Mouse (Mus musculus) cerebellum, adult 11-12 months (tissue): ENCODE measurements around the gene Dffb.
A peak's percentile ranks its signal among the peaks of the same experiment; 100 is the strongest.
"Not testable (repeated sequence)": the region's sequence is repeated elsewhere in the genome, so short reads cannot be mapped to it uniquely, and the experiment has no call there.

ENCODE experiments used
- DNase-seq: peaks from one replicate; pipeline ENCODE4 v3.0.0; 2022

Gene Dffb

GRCm38 (mm10) chr4:153962631-153963030, 12.3 kb downstream of the Dffb start:
- DNase-seq = no peak

- no peak for DNase-seq
Measured at GRCm38 (mm10) chr4:153957444-153958250, 17.3 kb downstream of the Dffb start.

- DNase-seq = peak; percentile 99
Measured at GRCm38 (mm10) chr4:153956569-153957405, 18.1 kb downstream of the Dffb start, which contains the start of gene A430005L14Rik. Gene A430005L14Rik (plus strand): TSS chr4:153957237.

GRCm38 (mm10) chr4:153955651-153956050, 19.3 kb downstream of the Dffb start:
- DNase-seq = peak; percentile 64

GRCm38 (mm10) chr4:153951692-153952091, 23.2 kb downstream of the Dffb start:
- no peak for DNase-seq

GRCm38 (mm10) chr4:153951150-153951549, 23.8 kb downstream of the Dffb start:
- no peak for DNase-seq

- DNase-seq = no peak
Measured at GRCm38 (mm10) chr4:153950372-153950771, 24.6 kb downstream of the Dffb start.

- no peak for DNase-seq
Measured at GRCm38 (mm10) chr4:153945741-153946140, 29.2 kb downstream of the Dffb start.

- DNase-seq = no peak
Measured at GRCm38 (mm10) chr4:153944261-153944660, 30.7 kb downstream of the Dffb start.

- no peak for DNase-seq
Measured at GRCm38 (mm10) chr4:153943243-153943642, 31.7 kb downstream of the Dffb start.

- peak; percentile 20 for DNase-seq
Measured at GRCm38 (mm10) chr4:153929921-153930320, 45.0 kb downstream of the Dffb start.

- DNase-seq = no peak
Measured at GRCm38 (mm10) chr4:153929425-153929824, 45.5 kb downstream of the Dffb start.

- DNase-seq = no peak
Measured at GRCm38 (mm10) chr4:153928772-153929299, 46.1 kb downstream of the Dffb start.

GRCm38 (mm10) chr4:153922090-153922489, 52.8 kb downstream of the Dffb start:
- DNase-seq = not testable (repeated sequence)

GRCm38 (mm10) chr4:153920517-153921233, 54.3 kb downstream of the Dffb start:
- no peak for DNase-seq

GRCm38 (mm10) chr4:153917773-153918500, 57.0 kb downstream of the Dffb start:
- DNase-seq = no peak
